Mouse (Mus musculus): Measurements from ENCODE around the gene Lrp1.

GRCm38 (mm10) chr10:127543916-127544315 lies 77.0 kb downstream of the Lrp1 start:
- TF ChIP-seq KAT2A (conservative IDR thresholded peaks at IDR 0.05; ENCODE audit: low read depth, low read length): no peak
- TF ChIP-seq CTCF (IDR thresholded peaks at IDR 0.05 in 2 of 3, conservative IDR thresholded peaks at IDR 0.05 in 1 of 3; ENCODE audit: control insufficient read depth in 1 of 3, insufficient read depth in 1 of 3, low read depth in 2 of 3, low read length in 3 of 3, poor library complexity in 1 of 3, severe bottlenecking in 1 of 3): no peak
- TF ChIP-seq POLR2A (IDR thresholded peaks at IDR 0.05; ENCODE audit: control insufficient read depth in 1 of 2, insufficient read depth in 1 of 2, low read depth in 1 of 2, low read length in 2 of 2, poor library complexity in 1 of 2): no peak
- TF ChIP-seq USF1 (IDR thresholded peaks at IDR 0.05; ENCODE audit: low read depth, low read length): no peak
- no peak for TF ChIP-seq TAL1 (IDR thresholded peaks at IDR 0.05; ENCODE audit: low read length)
- no peak for TF ChIP-seq CHD2 (IDR thresholded peaks at IDR 0.05; ENCODE audit: low read length)
- TF ChIP-seq TCF12 (IDR thresholded peaks at IDR 0.05; ENCODE audit: low read depth, low read length): no peak
- TF ChIP-seq SIN3A (IDR thresholded peaks at IDR 0.05; ENCODE audit: low read length): no peak
- TF ChIP-seq ZKSCAN1 (IDR thresholded peaks at IDR 0.05; ENCODE audit: low read depth, low read length): no peak
- TF ChIP-seq USF2 (IDR thresholded peaks at IDR 0.05; ENCODE audit: borderline replicate concordance in 1 of 2, insufficient read depth in 1 of 2, low read depth in 1 of 2, low read length in 2 of 2): no peak
- TF ChIP-seq GATA1 (IDR thresholded peaks at IDR 0.05; ENCODE audit: low read depth, low read length): no peak
- TF ChIP-seq ETS1 (IDR thresholded peaks at IDR 0.05; ENCODE audit: low read depth, low read length): no peak
- TF ChIP-seq EP300 (IDR thresholded peaks at IDR 0.05; ENCODE audit: low read depth in 1 of 2, low read length in 2 of 2): no peak
- TF ChIP-seq JUND (IDR thresholded peaks at IDR 0.05; ENCODE audit: low read depth, low read length): no peak

Data from MEL (cell line).